Mouse (Mus musculus) stomach, embryonic 16.5 days (tissue): ENCODE data around the gene Capn7. TPM values are rescaled to one million over a fixed set of nuclear protein-coding genes. Genes with fewer than 3 reads are reported as not detected.

Experiments
- ATAC-seq: fragments of 200-750 bp; cut with Nextera tagmentation; 2 replicates; pipeline ENCODE4 v1.8.0; 2017; ENCODE audit warnings: moderate number of reproducible peaks, moderate TSS enrichment; ENCODE audit not compliant: insufficient read depth, low FRiP score
- H3K27ac ChIP-seq: fragments of 300-500 bp; sonication (generic); 2 replicates; pipeline ENCODE4 v1.5.1; 2014; ENCODE audit warnings: low read length
- H3K27me3 ChIP-seq: fragments of 300-500 bp; sonication (generic); 2 replicates; pipeline ENCODE4 v1.6.1; 2014; ENCODE audit warnings: low read length, control low read depth, mixed read lengths; ENCODE audit not compliant: control insufficient read depth, insufficient read depth
- H3K36me3 ChIP-seq: fragments of 300-500 bp; sonication (generic); 2 replicates; pipeline ENCODE4 v1.6.1; 2014; ENCODE audit warnings: low read length; ENCODE audit not compliant: control insufficient read depth, insufficient read depth
- H3K4me1 ChIP-seq: fragments of 300-500 bp; sonication (generic); 2 replicates; pipeline ENCODE4 v1.6.1; 2014; ENCODE audit warnings: low read length, control low read depth, mixed read lengths; ENCODE audit not compliant: control insufficient read depth, insufficient read depth
- H3K4me2 ChIP-seq: fragments of 300-500 bp; sonication (generic); 2 replicates; pipeline ENCODE4 v1.6.1; 2014; ENCODE audit warnings: low read depth, low read length, mixed read lengths
- H3K4me3 ChIP-seq: fragments of 300-500 bp; sonication (generic); replicated peaks from 2 replicates; pipeline ENCODE4 v1.5.1; 2014; ENCODE audit warnings: mild to moderate bottlenecking, low read length
- H3K9ac ChIP-seq: fragments of 300-500 bp; sonication (generic); 2 replicates; pipeline ENCODE4 v1.6.1; 2014; ENCODE audit warnings: low read length
- H3K9me3 ChIP-seq: fragments of 300-500 bp; sonication (generic); replicated peaks from 2 replicates; pipeline ENCODE4 v1.6.1; 2016; ENCODE audit warnings: low read length, control low read depth; ENCODE audit not compliant: control insufficient read depth
- WGBS: fragments of 180-500 bp; shearing (Covaris S2); extraction: QIAGEN DNeasy Blood & Tissue Kit; methylation state at CpG from one replicate; pipeline ENCODE4 v1.1.7; 2014; 5-methylcytosine and 5-hydroxymethylcytosine counted together
- polyA plus RNA-seq: library from polyadenylated mRNA; unstranded; fragments of >200 nt; fragmentation: Nextera tagmentation; extraction: Ambion mirVana; gene quantifications from 2 replicates; pipeline ENCODE4 v1.2.1, GENCODE M21; 2015

Capn7 gene
- polyA plus RNA-seq, 1 experiment from 2014 or later, result 35.7 TPM

GRCm38 (mm10) chr14:31343241-31343640 is 6.8 kb downstream of the Capn7 start:
- Histone ChIP-seq H3K27me3 (no peaks in the 10 kb centered on the region), H3K4me3 (no peak overlapping the region), H3K4me2 (no peak overlapping the region), H3K9ac (no peak overlapping the region), H3K36me3 (peaks cover 3% of the 10 kb centered on the region; the same call in 1 of the 2 replicates), H3K4me1 (no peaks in the 10 kb centered on the region), H3K27ac (no peak overlapping the region), H3K9me3 (no peaks in the 10 kb centered on the region)
- WGBS, result 84% methylated on average over 8 of the region's 8 CpGs
- ATAC-seq, result no peak

GRCm38 (mm10) chr14:31345367-31345766 is 8.9 kb downstream of the Capn7 start:
- ATAC-seq, result no peak
- H3K4me2 ChIP-seq, result no peak overlapping the region
- no peaks in the 10 kb centered on the region for H3K4me1 ChIP-seq
- no peak overlapping the region for H3K27ac ChIP-seq
- no peaks in the 10 kb centered on the region for H3K9me3 ChIP-seq
- WGBS, result 82% methylated on average over 1 of the region's 1 CpGs
- no peaks in the 10 kb centered on the region for H3K27me3 ChIP-seq
- no peak overlapping the region for H3K9ac ChIP-seq
- no peak overlapping the region for H3K4me3 ChIP-seq
- peaks cover 6% of the 10 kb centered on the region for H3K36me3 ChIP-seq

DNA sequence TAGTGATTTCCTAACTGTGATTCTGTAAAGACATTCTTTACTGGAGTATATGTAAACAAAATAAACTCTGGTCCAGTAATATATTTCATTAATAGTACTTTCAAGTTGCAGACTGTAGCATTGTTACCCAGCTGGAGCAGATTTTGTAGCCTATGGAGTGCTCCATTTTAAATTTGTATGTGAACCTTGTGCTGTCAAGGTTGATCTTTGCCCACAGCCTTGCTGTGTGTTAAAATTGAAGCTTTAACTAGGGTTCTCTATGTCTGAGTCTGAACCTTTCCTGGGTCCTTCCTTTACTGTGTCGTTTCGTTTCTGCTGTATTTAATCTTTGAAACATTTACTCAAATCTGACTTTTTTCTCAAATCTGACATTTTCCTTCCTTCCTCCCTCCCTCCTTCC is 25.8 kb downstream of the Capn7 start:
- no peak overlapping the region for H3K9ac ChIP-seq
- H3K4me1 ChIP-seq, result no peaks in the 10 kb centered on the region
- ATAC-seq, result no peak
- H3K27ac ChIP-seq, result no peak overlapping the region
- no peak overlapping the region for H3K4me2 ChIP-seq
- H3K9me3 ChIP-seq, result no peaks in the 10 kb centered on the region
- no peaks in the 10 kb centered on the region for H3K27me3 ChIP-seq
- 88% methylated on average over 2 of the region's 2 CpGs for WGBS
- H3K36me3 ChIP-seq, result peaks cover 23% of the 10 kb centered on the region
- no peak overlapping the region for H3K4me3 ChIP-seq

- Histone ChIP-seq H3K4me1 (no peaks in the 10 kb centered on the region), H3K27ac (no peak overlapping the region), H3K9me3 (no peaks in the 10 kb centered on the region), H3K4me3 (no peak overlapping the region), H3K9ac (no peak overlapping the region), H3K36me3 (peaks cover 23% of the 10 kb centered on the region), H3K4me2 (no peak overlapping the region), H3K27me3 (no peaks in the 10 kb centered on the region)
- ATAC-seq, result no peak
- 94% methylated on average over 4 of the region's 4 CpGs for WGBS
Observed at GRCm38 (mm10) chr14:31364589-31364988, 28.2 kb downstream of the Capn7 start.

- Histone ChIP-seq H3K9ac (no peak overlapping the region), H3K4me3 (no peak overlapping the region), H3K9me3 (no peaks in the 10 kb centered on the region), H3K4me2 (no peak overlapping the region), H3K27ac (no peak overlapping the region), H3K36me3 (peaks cover 29% of the 10 kb centered on the region), H3K27me3 (no peaks in the 10 kb centered on the region), H3K4me1 (no peaks in the 10 kb centered on the region)
- ATAC-seq, result no peak
Observed at GRCm38 (mm10) chr14:31365350-31365749, 28.9 kb downstream of the Capn7 start.

DNA sequence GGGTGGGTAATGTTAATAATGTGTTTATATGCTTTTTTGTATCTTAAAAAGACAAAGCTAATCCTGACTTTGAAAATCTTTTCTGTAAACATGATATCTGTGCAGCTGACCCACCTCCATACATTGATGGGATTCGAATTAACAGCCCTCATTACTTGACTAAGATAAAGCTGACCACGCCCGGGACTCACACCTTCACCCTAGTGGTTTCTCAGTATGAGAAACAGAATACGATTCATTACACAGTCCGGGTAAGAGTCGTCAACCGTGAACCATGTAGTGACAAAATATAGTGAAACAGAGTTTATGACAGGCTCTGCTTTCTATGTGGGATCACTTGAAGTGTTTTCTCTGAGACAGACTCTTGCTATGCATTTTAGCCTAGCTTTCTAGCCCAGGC is 31.5 kb downstream of the Capn7 start:
- Histone ChIP-seq H3K27me3 (no peaks in the 10 kb centered on the region), H3K9me3 (no peaks in the 10 kb centered on the region), H3K4me3 (no peak overlapping the region), H3K4me2 (no peak overlapping the region), H3K36me3 (peaks cover 30% of the 10 kb centered on the region), H3K27ac (no peak overlapping the region), H3K4me1 (no peaks in the 10 kb centered on the region), H3K9ac (no peak overlapping the region)
- 87% methylated on average over 7 of the region's 7 CpGs for WGBS
- no peak for ATAC-seq

GRCm38 (mm10) chr14:31369377-31369776 is 32.9 kb downstream of the Capn7 start:
- peaks cover 21% of the 10 kb centered on the region for H3K36me3 ChIP-seq
- no peaks in the 10 kb centered on the region for H3K27me3 ChIP-seq
- no peaks in the 10 kb centered on the region for H3K4me1 ChIP-seq
- H3K4me3 ChIP-seq, result no peak overlapping the region
- ATAC-seq, result no peak
- no peak overlapping the region for H3K4me2 ChIP-seq
- H3K9ac ChIP-seq, result no peak overlapping the region
- no peaks in the 10 kb centered on the region for H3K9me3 ChIP-seq
- WGBS, result 82% methylated on average over 3 of the region's 3 CpGs
- no peak overlapping the region for H3K27ac ChIP-seq

DNA sequence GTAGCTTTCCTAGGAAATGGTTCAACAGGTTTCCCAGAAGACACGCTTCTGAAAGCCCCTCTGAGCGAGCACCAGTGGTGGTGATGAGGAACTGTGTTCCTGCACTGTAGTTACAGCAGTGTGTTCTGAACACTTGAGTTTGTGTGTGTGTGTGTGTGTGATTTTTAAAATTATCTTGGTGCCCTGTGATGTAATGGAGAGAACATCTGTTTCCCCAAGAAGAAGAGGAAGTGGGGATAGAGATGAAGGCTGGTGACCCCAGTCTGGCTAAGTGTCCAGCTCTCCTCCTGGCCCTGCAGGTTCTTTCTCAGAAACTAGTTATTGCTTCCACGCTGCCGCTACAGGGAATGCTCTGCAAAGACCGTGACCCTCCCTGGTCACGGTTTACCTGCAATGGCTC is 38.0 kb downstream of the Capn7 start:
- H3K4me3 ChIP-seq, result no peak overlapping the region
- H3K36me3 ChIP-seq, result peaks cover 14% of the 10 kb centered on the region; the same call in 1 of the 2 replicates
- H3K4me2 ChIP-seq, result no peak overlapping the region
- H3K4me1 ChIP-seq, result no peaks in the 10 kb centered on the region
- no peaks in the 10 kb centered on the region for H3K9me3 ChIP-seq
- H3K9ac ChIP-seq, result no peak overlapping the region
- H3K27ac ChIP-seq, result no peak overlapping the region
- no peak for ATAC-seq
- H3K27me3 ChIP-seq, result no peaks in the 10 kb centered on the region
- WGBS, result 94% methylated on average over 6 of the region's 6 CpGs

DNA sequence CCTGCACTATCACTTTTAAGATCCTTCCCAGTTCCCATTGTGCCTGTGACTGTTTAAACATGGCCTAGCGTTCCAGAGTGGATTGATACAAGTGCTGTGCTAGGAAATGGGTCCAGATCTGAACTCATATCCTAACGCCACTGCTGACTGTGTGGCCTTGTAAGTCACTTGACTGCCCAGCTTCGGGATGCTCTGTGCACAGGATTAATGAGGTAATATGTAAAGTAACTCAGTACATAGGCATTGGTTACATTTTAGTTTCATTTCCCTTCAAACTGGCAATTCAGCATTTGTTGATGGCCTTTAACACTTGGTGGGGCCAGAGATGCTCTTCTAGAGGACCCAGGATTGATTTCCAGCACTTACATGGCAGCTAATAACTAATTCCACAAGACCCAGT is 39.9 kb downstream of the Capn7 start:
- WGBS, result 78% methylated on average over 3 of the region's 3 CpGs
- Histone ChIP-seq H3K4me2 (no peak overlapping the region), H3K36me3 (no peaks in the 10 kb centered on the region), H3K9ac (no peak overlapping the region), H3K9me3 (no peaks in the 10 kb centered on the region), H3K4me1 (no peaks in the 10 kb centered on the region), H3K4me3 (no peak overlapping the region), H3K27me3 (no peaks in the 10 kb centered on the region), H3K27ac (no peak overlapping the region)
- ATAC-seq, result no peak

- 81% methylated on average over 8 of the region's 8 CpGs for WGBS
- Histone ChIP-seq H3K9ac (no peak overlapping the region), H3K36me3 (no peaks in the 10 kb centered on the region), H3K4me1 (peaks cover 15% of the 10 kb centered on the region), H3K27me3 (no peaks in the 10 kb centered on the region), H3K27ac (no peak overlapping the region), H3K4me3 (no peak overlapping the region), H3K9me3 (no peaks in the 10 kb centered on the region), H3K4me2 (no peak overlapping the region)
- ATAC-seq, result no peak
Observed at GRCm38 (mm10) chr14:31382276-31382675, 45.8 kb downstream of the Capn7 start.
